Mouse (Mus musculus) heart, adult 9 months (tissue): ENCODE data around the gene Gm2042.
"Not testable (repeated sequence)": the region's sequence is repeated elsewhere in the genome, so short reads cannot be mapped to it uniquely, and the experiment has no call there.

ENCODE experiments used
- DNase-seq, 2 experiments: peaks; one replicate each; pipeline ENCODE4 v3.0.0; 2022; ENCODE audit warnings: low spot score in 2 of 2

Gene Gm2042

DNA sequence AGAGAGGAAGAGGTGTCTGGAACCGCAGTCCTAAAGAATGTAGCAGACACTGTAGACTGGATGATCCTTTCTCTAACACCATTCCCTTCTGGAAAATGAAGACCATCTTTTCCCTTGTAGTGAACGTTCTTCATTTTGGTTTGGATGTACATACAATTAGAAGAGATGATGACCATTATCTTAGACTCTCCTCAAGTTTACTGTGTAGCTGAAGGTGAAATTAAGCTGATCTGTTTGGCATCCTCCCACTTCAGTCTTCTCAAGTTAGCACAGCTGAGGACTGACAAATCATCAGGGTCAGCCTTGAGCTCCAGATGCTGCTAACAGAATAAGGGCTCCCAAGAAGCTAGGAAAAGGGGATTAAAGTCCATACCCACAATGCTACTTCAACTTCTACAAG lies at the start of gene Gm2042:
TSS of gene Gm2042 (plus strand) at position 301 of the 400 bp plus-strand sequence.
- DNase-seq: not testable (repeated sequence)

DNA sequence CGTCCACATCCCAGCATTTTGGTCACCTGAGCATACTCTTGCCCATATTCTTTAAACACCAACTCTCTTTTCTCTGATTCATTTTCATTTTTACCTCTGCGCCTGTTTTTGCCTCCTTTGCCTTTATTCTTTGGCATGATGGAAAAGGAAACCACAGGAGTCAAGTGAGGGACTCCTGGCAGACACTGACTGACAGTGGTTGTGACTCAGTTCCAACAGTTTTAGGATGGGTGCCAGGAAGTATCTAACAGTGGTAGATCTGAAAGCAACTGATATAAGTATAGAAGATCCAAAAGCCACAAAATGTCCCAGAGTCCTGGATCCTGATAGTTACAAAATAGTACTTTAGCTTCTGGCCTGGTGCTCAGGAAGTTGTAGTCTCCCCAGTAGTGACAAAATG lies 34.2 kb upstream of the Gm2042 start, which contains the start of gene Gm2035:
TSS of gene Gm2035 (minus strand) at position 137 of the 400 bp plus-strand sequence.
- DNase-seq: not testable (repeated sequence)

DNA sequence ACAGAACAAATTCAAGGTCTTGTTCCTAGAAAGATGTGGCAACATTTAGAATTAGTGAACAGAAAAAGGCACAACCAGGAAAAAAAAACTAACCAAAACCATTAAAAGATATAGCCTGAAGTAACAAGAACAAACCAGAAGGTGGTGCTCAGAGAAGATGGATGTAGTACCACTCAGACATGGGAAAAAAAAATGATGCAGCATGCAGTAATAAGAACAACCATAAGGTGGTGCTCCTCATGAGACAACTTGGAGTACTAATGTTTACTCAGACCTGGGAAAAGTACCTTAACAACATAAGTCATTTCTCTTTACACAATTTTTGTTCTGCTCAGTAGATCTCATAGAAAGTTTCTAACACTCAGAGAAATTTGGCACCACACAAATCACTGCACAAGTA lies 30.1 kb downstream of the Gm2042 start:
- not testable (repeated sequence) for DNase-seq

DNA sequence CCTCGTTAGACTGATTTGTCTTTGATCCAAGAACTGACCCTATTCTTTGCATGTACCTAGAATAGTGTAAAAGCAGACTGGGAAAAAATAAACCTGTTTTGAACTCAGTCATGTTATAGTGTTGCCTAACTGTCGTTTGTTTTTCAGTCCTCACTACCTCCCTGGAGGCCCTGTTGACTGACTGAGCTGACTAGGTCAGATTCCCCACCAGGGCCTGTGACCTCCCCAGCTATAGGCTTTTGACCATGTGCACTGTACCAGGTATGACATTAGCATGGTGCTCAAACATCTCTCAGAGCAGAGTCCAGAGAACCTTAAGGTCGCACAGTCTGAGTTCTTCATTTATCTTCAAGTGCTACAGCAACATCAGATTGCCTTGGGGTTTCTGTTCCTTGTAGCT lies 50.2 kb downstream of the Gm2042 start:
- DNase-seq: not testable (repeated sequence)
